Mouse (Mus musculus) forebrain, embryonic 14.5 days (tissue): ENCODE data around the gene Gucy1a1. TPM values are rescaled to one million over a fixed set of nuclear protein-coding genes. Genes with fewer than 3 reads are reported as not detected.

Experiments used
- ATAC-seq: fragments of 200-750 bp; cut with Nextera tagmentation; 2 replicates; pipeline ENCODE4 v1.8.0; 2017; ENCODE audit warnings: mild to moderate bottlenecking, moderate library complexity
- DNase-seq: peaks from one replicate; pipeline ENCODE4 v3.0.0-alpha.2; 2015; ENCODE audit warnings: low spot score
- H3K27ac ChIP-seq: fragments of 300-500 bp; sonication (generic); 2 replicates; pipeline ENCODE4 v1.5.1; 2014; ENCODE audit warnings: low read depth, mild to moderate bottlenecking, control low read depth, low read length, moderate library complexity
- H3K27me3 ChIP-seq: fragments of 300-500 bp; sonication (generic); replicated peaks from 2 replicates; pipeline ENCODE4 v1.6.1; 2014; ENCODE audit warnings: low read length, control low read depth, mixed read lengths; ENCODE audit not compliant: control insufficient read depth, insufficient read depth
- H3K36me3 ChIP-seq: fragments of 300-500 bp; sonication (generic); 2 replicates; pipeline ENCODE4 v1.6.1; 2014; ENCODE audit warnings: low read length, control low read depth; ENCODE audit not compliant: control insufficient read depth, insufficient read depth
- H3K4me1 ChIP-seq: fragments of 300-500 bp; sonication (generic); 2 replicates; pipeline ENCODE4 v1.6.1; 2014; ENCODE audit warnings: antibody characterized with exemption, low read length, control low read depth; ENCODE audit not compliant: control insufficient read depth, insufficient read depth
- H3K4me2 ChIP-seq: fragments of 300-500 bp; sonication (generic); 2 replicates; pipeline ENCODE4 v1.6.1; 2014; ENCODE audit warnings: mild to moderate bottlenecking, control low read depth, low read length
- H3K4me3 ChIP-seq: fragments of 300-500 bp; sonication (generic); 2 replicates; pipeline ENCODE4 v1.5.1; 2014; ENCODE audit warnings: low read depth, low read length, control low read depth
- H3K9ac ChIP-seq: fragments of 300-500 bp; sonication (generic); 2 replicates; pipeline ENCODE4 v1.6.1; 2014; ENCODE audit warnings: mild to moderate bottlenecking, low read length, control low read depth, moderate library complexity
- H3K9me3 ChIP-seq: fragments of 300-500 bp; sonication (generic); replicated peaks from 2 replicates; pipeline ENCODE4 v1.6.1; 2016; ENCODE audit warnings: low read length, control low read depth, mixed read lengths; ENCODE audit not compliant: control insufficient read depth
- WGBS: fragments of 180-500 bp; shearing (Covaris S2); extraction: QIAGEN DNeasy Blood & Tissue Kit; methylation state at CpG from one replicate; pipeline ENCODE4 v1.1.7; 2014; 5-methylcytosine and 5-hydroxymethylcytosine counted together
- polyA plus RNA-seq: library from polyadenylated mRNA; unstranded; fragments of >200 nt; fragmentation: Nextera tagmentation; extraction: Ambion mirVana; gene quantifications from 2 replicates; pipeline ENCODE4 v1.2.1, GENCODE M21; 2014

Gene Gucy1a1
- polyA plus RNA-seq, 1 experiment from 2014 or later, result 28.2 TPM

DNA sequence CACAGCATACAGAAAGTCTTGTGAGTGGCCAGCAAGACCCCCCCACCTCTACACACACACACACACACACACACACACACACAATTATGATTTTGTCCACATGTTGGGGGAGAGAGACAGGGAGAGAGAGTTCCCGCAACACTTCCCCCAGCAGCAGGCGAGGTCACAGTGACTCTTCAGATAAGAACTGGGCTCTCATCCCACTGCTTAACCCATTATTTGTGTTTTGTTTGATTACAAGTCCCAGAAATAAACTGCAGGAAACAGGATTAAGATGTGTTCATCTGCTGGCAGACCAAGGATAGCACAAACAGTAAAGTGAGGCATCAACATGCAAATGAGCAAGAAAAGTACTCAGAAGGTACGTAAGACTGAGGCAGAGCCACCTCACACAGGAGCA lies 33.6 kb downstream of the Gucy1a1 start:
- WGBS, result 69% methylated on average over 3 of the region's 3 CpGs
- H3K4me2 ChIP-seq, result no peak overlapping the region
- H3K9me3 ChIP-seq, result no peaks in the 10 kb centered on the region
- H3K9ac ChIP-seq, result no peak overlapping the region
- no peak overlapping the region for H3K27ac ChIP-seq
- no peak overlapping the region for H3K4me3 ChIP-seq
- H3K4me1 ChIP-seq, result no peaks in the 10 kb centered on the region
- DNase-seq (no peak), ATAC-seq (no peak)
- no peaks in the 10 kb centered on the region for H3K27me3 ChIP-seq
- H3K36me3 ChIP-seq, result no peaks in the 10 kb centered on the region

DNA sequence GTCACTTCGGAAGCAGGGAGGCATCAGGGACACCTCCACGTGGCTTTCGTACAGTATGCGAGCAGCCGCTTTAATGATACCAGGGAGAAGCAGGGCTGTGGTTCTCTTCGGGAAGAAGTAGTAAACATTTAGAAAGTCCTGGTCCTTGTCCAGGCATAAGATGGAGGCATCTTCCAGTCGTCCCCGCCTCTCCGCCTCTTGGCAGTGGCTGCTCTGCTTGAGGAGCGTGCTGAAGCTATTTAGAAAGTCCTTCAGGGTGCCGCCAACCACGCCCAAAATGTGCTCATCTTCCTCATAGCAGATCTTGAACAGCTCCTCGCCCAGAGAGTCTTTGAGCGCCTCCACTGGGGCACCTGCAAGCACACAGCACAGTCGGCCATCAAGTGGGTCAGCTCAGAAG lies 36.6 kb downstream of the Gucy1a1 start:
- Histone ChIP-seq H3K9me3 (no peaks in the 10 kb centered on the region), H3K4me3 (no peak overlapping the region), H3K4me2 (no peak overlapping the region), H3K9ac (no peak overlapping the region), H3K27me3 (no peaks in the 10 kb centered on the region), H3K4me1 (no peaks in the 10 kb centered on the region), H3K36me3 (no peaks in the 10 kb centered on the region), H3K27ac (no peak overlapping the region)
- ATAC-seq (no peak), DNase-seq (no peak)
- WGBS, result 92% methylated on average over 15 of the region's 15 CpGs

DNA sequence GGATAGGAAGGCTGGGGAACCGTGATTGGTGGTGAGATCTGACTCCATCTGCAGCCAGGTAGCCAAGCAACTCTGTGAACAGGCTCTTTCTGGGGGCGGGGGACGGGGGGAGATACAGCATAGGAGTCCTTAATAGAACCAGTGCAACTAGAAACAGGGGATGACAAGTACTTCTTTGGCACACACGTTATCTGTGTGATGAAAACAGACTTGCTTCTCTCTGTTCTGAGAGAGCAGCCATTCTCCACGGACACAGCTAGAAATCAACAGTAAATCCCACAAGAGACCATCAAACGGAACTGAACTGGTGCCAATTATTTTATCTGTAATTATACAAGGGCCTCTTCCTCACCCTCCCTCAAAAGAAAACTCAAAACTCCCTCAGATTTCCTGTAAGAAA lies 41.4 kb downstream of the Gucy1a1 start:
- Histone ChIP-seq H3K4me1 (no peaks in the 10 kb centered on the region), H3K4me2 (no peak overlapping the region), H3K9ac (no peak overlapping the region), H3K27me3 (no peaks in the 10 kb centered on the region), H3K4me3 (no peak overlapping the region), H3K9me3 (no peaks in the 10 kb centered on the region), H3K36me3 (no peaks in the 10 kb centered on the region), H3K27ac (no peak overlapping the region)
- ATAC-seq (no peak), DNase-seq (no peak)
- 79% methylated on average over 6 of the region's 6 CpGs for WGBS

DNA sequence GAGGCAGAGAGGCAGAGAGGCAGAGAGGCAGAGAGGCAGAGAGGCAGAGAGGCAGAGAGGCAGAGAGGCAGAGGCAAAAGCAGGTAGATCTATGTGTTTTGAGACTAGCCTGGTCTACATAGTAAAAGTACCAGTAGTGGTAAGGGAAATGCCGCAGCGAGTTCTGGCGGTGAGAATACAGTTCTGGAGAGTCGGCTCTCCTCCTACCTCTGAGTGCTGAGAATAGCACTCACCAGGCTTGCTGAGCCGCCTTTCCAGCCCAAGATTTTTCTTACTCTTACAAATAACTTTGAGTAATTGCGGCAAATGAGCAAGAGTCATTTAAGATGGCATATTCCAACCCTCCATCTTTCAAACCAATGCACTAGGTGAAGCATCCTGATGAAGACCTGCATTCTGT lies 46.5 kb downstream of the Gucy1a1 start:
- no peak overlapping the region for H3K4me3 ChIP-seq
- no peak overlapping the region for H3K27ac ChIP-seq
- no peaks in the 10 kb centered on the region for H3K27me3 ChIP-seq
- H3K9ac ChIP-seq, result no peak overlapping the region
- DNase-seq, result no peak
- 86% methylated on average over 6 of the region's 6 CpGs for WGBS
- no peak overlapping the region for H3K4me2 ChIP-seq
- no peak for ATAC-seq
- H3K4me1 ChIP-seq, result no peaks in the 10 kb centered on the region
- H3K36me3 ChIP-seq, result no peaks in the 10 kb centered on the region
- H3K9me3 ChIP-seq, result no peaks in the 10 kb centered on the region

DNA sequence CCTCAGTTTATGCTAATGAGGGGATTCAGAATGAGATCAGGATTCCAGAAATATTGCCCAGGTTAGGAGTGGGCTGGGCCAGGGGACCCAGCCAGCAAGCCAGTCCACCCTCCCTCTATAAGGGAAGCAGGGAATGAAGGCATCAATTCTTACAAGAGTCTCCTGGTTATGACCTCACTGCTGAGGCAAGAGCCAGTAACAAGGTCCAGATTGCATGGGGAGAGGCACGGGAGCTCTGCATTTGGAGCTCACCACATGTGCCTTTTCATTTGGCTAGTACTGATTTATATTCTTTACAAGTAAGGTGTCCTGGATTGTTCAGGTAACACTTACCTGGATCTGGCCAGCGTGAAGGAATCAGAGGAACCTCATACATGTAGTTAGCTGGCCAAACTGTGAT lies 48.8 kb downstream of the Gucy1a1 start:
- H3K27ac ChIP-seq, result no peak overlapping the region
- DNase-seq, result no peak
- no peaks in the 10 kb centered on the region for H3K27me3 ChIP-seq
- no peaks in the 10 kb centered on the region for H3K4me1 ChIP-seq
- no peak for ATAC-seq
- H3K4me3 ChIP-seq, result no peak overlapping the region
- H3K9me3 ChIP-seq, result no peaks in the 10 kb centered on the region
- no peak overlapping the region for H3K4me2 ChIP-seq
- H3K9ac ChIP-seq, result no peak overlapping the region
- H3K36me3 ChIP-seq, result no peaks in the 10 kb centered on the region
- 78% methylated on average over 2 of the region's 2 CpGs for WGBS

DNA sequence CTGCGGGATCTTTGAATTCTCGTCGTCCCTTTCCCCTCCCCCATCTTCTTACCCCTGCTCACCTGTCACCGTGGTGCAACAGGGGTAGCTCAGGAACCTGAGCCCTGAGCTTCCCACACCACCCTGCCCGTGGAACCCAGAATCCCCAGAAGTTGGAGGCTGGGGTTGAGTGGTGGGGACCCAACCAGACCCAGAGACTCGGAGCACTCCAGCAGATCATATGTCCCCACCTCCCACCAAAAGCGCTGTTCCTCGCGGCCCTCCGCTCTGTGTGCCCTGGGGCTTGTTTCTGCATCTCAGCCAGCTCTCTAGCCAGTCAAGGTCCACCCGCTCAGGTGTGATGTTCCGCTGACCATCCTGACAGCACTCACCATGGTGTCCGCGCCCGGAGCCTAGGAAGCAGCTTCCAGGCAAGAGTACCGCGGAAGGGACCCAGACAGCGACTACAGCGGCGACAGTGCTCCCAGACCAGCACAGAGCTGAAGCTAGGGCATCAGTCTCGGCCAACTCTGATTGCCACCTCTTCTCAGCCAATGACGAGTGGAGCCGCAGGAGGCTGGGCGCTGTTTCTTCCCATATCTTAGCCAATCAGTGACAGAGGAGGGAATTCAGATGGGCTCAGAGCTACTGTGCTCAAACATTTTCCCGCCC lies 71.3 kb downstream of the Gucy1a1 start, which contains the start of gene Gucy1b1:
Gene Gucy1b1, minus strand, starts transcription at position 489 of the 651 bp plus-strand sequence.
- peak within 1 kb of the TSS; percentile 53 for H3K4me3 ChIP-seq
- peak within 1 kb of the TSS; percentile 92 for H3K4me2 ChIP-seq
- WGBS, result 2% methylated on average over 25 of the region's 25 CpGs
- H3K27me3 ChIP-seq, result no peaks in the 10 kb centered on the region
- 0 out of 2 replicates have a peak, but pooled peaks cover 3% of the 10 kb centered on the region for H3K4me1 ChIP-seq
- H3K9me3 ChIP-seq, result no peaks in the 10 kb centered on the region
- H3K27ac ChIP-seq, result no peak within 1 kb of the TSS; the same call in 1 of the 2 replicates
- no peaks in the 10 kb centered on the region for H3K36me3 ChIP-seq
- peak; percentile 99 for ATAC-seq
- DNase-seq, result peak; percentile 96
- peak within 1 kb of the TSS; percentile 73 for H3K9ac ChIP-seq

DNA sequence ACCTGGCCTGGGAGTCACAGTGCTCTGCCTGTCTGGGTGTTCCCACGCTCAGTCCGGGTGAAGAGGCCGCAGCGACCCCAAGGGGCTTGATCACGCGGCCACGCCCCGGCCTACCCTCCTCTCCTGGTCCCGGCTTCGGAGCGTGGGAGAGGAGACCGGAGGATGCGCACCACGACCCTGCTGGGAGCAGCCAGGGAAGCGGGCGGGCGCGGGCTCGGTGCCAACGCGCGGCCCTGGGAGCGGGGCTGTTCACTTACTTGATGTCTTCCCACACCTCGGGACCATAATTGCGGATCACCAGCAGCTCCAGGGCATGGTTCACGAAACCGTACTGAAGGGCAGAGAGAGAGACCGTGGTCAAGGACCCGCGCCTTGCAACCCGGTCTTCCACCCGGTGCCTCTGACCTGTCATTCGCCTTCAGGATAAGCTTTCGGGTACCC lies 71.8 kb downstream of the Gucy1a1 start:
- Histone ChIP-seq H3K4me1 (0 out of 2 replicates have a peak, but pooled peaks cover 3% of the 10 kb centered on the region), H3K9me3 (no peaks in the 10 kb centered on the region), H3K4me2 (peak overlapping the region; percentile 92), H3K9ac (peak overlapping the region; percentile 73), H3K27ac (no peak overlapping the region), H3K27me3 (no peaks in the 10 kb centered on the region), H3K36me3 (no peaks in the 10 kb centered on the region), H3K4me3 (peak overlapping the region; percentile 53)
- peak; percentile 64 for DNase-seq
- WGBS, result under 1% methylated on average over 34 of the region's 34 CpGs
- ATAC-seq, result peak; percentile 71

DNA sequence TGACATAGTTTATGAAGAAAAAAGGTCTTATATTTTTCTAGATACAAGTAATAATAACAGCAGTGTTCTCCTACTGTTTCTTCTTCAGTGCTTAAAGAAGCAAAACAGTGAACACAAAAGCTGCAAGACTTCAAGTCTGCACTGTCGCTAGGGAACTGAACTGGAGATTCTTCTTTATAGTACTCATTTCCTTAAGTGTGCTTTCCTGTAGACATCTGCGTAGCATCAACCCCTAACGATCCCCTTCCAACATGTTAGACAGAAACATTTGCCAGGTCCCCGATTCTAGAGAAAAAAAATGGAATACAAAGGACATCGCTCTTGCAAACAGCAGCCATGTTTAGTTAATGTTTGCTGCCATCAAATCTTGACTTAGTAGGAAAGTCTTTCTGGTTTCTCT lies 77.8 kb downstream of the Gucy1a1 start:
- H3K36me3 ChIP-seq, result no peaks in the 10 kb centered on the region
- H3K27me3 ChIP-seq, result no peaks in the 10 kb centered on the region
- no peak for ATAC-seq
- WGBS, result 74% methylated on average over 5 of the region's 5 CpGs
- H3K4me1 ChIP-seq, result 0 out of 2 replicates have a peak, but pooled peaks cover under 1% of the 10 kb centered on the region
- H3K27ac ChIP-seq, result no peak overlapping the region
- DNase-seq, result no peak
- H3K4me3 ChIP-seq, result no peak overlapping the region
- no peak overlapping the region for H3K4me2 ChIP-seq
- H3K9ac ChIP-seq, result no peak overlapping the region
- no peaks in the 10 kb centered on the region for H3K9me3 ChIP-seq

DNA sequence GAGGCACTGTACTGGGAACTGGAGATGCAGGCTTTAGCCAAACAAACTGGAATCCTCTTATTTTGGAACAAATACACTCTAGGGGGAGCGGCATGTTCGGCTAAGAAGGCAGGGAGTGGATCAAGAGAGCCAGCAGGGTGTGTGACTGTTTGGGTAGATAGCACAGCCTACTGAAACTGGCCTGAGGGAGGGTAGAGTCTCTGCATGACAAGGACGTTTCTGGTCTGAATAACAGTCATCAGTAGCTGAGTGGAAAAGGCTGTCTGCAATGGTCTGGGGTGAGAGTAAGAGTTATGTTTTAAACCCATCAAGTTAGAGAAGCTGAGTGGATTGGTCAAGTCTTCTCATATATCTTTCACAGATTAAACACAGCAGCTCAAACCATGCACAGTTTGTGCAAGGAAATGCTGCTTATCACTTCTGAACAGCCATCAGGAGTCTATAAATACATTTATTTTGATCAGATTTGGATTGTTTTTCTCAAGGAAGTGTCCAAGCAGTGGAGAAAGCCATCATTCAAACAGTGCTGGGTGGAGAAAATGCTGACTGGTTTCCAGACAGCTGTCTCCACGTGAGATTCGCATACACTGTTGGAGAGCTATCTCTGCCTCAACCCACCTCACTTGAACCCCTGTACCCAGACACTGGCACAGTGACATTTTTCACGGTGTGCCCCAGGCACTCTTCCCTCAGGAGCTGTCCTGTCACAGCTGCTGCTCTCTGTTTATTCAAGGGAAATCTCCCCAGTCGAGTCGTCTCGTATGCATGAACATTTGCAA lies 84.0 kb downstream of the Gucy1a1 start:
- no peaks in the 10 kb centered on the region for H3K36me3 ChIP-seq
- no peak for DNase-seq
- whole genome bisulfite sequencing, result 60% methylated on average over 9 of the region's 9 CpGs
- H3K4me1 ChIP-seq, result no peaks in the 10 kb centered on the region
- no peak overlapping the region for H3K9ac ChIP-seq
- no peak overlapping the region for H3K4me3 ChIP-seq
- no peak overlapping the region for H3K27ac ChIP-seq
- no peaks in the 10 kb centered on the region for H3K27me3 ChIP-seq
- ATAC-seq, result no peak
- no peak overlapping the region for H3K4me2 ChIP-seq
- no peaks in the 10 kb centered on the region for H3K9me3 ChIP-seq
